Mouse (Mus musculus) left cerebral cortex, postnatal 25 days (tissue): ENCODE measurements at regions not wholly inside any gene's neighbourhood (a gene's known extent, or its start where the extent isn't known, plus 50 kb on each side); places are given as distances from the start of the nearest gene placed in this dataset.

Experiments used
- DNase-seq, 2 experiments: peaks; one replicate each; pipeline ENCODE4 v3.0.0; 2022; ENCODE audit warnings: low spot score in 2 of 2, mixed read lengths in 1 of 2
- intact Hi-C: fragments of 180-260 bp; cut with DNase I; formaldehyde crosslinking; loops from one replicate; pipeline ENCODE4 v1.15.1; 2025

- intact Hi-C loops = loop anchor here (5.0 to 10.0 kb wide), 7 partner anchors 78 to 1675 kb away; partner anchors contain the start of gene Klf6
- DNase-seq = no peak
Observed at GRCm38 (mm10) chr13:6340157-6340556, 207.8 kb upstream of the Pitrm1 start.

GRCm38 (mm10) chr13:6341102-6341737, 206.7 kb upstream of the Pitrm1 start:
- intact Hi-C loops = loop anchor here (5.0 to 10.0 kb wide), 7 partner anchors 79 to 1676 kb away; partner anchors contain the start of gene Klf6
- peak; percentile 70 to 96 for DNase-seq

- intact Hi-C loops = no loop called here
- DNase-seq = peak in 1 of 2 experiments; percentile 79
Observed at GRCm38 (mm10) chr13:6365169-6365568, 182.8 kb upstream of the Pitrm1 start.

GRCm38 (mm10) chr13:6367661-6368060, 180.3 kb upstream of the Pitrm1 start:
- DNase-seq = no peak
- intact Hi-C loops = no loop called here

GRCm38 (mm10) chr13:6374570-6375173, 173.3 kb upstream of the Pitrm1 start:
- intact Hi-C loops = no loop called here
- DNase-seq = no peak

GRCm38 (mm10) chr13:6377919-6378318, 170.0 kb upstream of the Pitrm1 start:
- DNase-seq = no peak
- intact Hi-C loops = no loop called here

- DNase-seq = no peak
- intact Hi-C loops = no loop called here
Observed at GRCm38 (mm10) chr13:6395562-6396223, 152.3 kb upstream of the Pitrm1 start.

GRCm38 (mm10) chr13:6397648-6398047, 150.3 kb upstream of the Pitrm1 start:
- no peak for DNase-seq
- intact Hi-C loops = no loop called here

- intact Hi-C loops = loop anchor here (10.0 kb wide), 1 partner anchor 87 kb away; no protein-coding TSS in a partner anchor
- DNase-seq = peak in 1 of 2 experiments; percentile 70
Observed at GRCm38 (mm10) chr13:6431821-6432220, 116.1 kb upstream of the Pitrm1 start.

- intact Hi-C loops = no loop called here
- DNase-seq = no peak
Observed at GRCm38 (mm10) chr13:6446976-6447375, 101.0 kb upstream of the Pitrm1 start.

GRCm38 (mm10) chr13:6461363-6461762, 86.6 kb upstream of the Pitrm1 start:
- intact Hi-C loops = loop anchor here (5.0 kb wide), 1 partner anchor 119 kb away; no protein-coding TSS in a partner anchor
- peak in 1 of 2 experiments; percentile 49 for DNase-seq

- intact Hi-C loops = loop anchor here (5.0 kb wide), 1 partner anchor 204 kb away; no protein-coding TSS in a partner anchor
Observed at GRCm38 (mm10) chr13:6465911-6466419, 82.0 kb upstream of the Pitrm1 start.

GRCm38 (mm10) chr13:6469446-6470227, 78.3 kb upstream of the Pitrm1 start:
- DNase-seq = peak; percentile 62 to 76
- intact Hi-C loops = loop anchor here (2.0 to 10.0 kb wide), 6 partner anchors 207 to 1807 kb away; no protein-coding TSS in a partner anchor

More at GRCm38 (mm10) chr13:6465911-6466419, 82.0 kb upstream of the Pitrm1 start:
- no peak for DNase-seq

- intact Hi-C loops = loop anchor here (2.0 to 10.0 kb wide), 5 partner anchors 278 to 1808 kb away; no protein-coding TSS in a partner anchor
- peak in 1 of 2 experiments; percentile 53 for DNase-seq
Observed at GRCm38 (mm10) chr13:6470286-6471103, 77.5 kb upstream of the Pitrm1 start.

GRCm38 (mm10) chr13:6471643-6472042, 76.3 kb upstream of the Pitrm1 start:
- peak; percentile 83 to 90 for DNase-seq
- intact Hi-C loops = loop anchor here (2.0 to 10.0 kb wide), 8 partner anchors 61 to 1809 kb away; no protein-coding TSS in a partner anchor

GRCm38 (mm10) chr13:6473401-6474190, 74.4 kb upstream of the Pitrm1 start:
- intact Hi-C loops = loop anchor here (2.0 to 10.0 kb wide), 7 partner anchors 59 to 1701 kb away; no protein-coding TSS in a partner anchor
- peak in 1 of 2 experiments; percentile 84 for DNase-seq

- intact Hi-C loops = loop anchor here (10.0 kb wide), 1 partner anchor 765 kb away; no protein-coding TSS in a partner anchor
Observed at GRCm38 (mm10) chr13:6479667-6480066, 68.3 kb upstream of the Pitrm1 start.

More at GRCm38 (mm10) chr13:6479667-6480066, 68.3 kb upstream of the Pitrm1 start:
- no peak for DNase-seq
